Comparison of ENCODE assay signal across 10 mouse cellular contexts in the genomic region with DNA sequence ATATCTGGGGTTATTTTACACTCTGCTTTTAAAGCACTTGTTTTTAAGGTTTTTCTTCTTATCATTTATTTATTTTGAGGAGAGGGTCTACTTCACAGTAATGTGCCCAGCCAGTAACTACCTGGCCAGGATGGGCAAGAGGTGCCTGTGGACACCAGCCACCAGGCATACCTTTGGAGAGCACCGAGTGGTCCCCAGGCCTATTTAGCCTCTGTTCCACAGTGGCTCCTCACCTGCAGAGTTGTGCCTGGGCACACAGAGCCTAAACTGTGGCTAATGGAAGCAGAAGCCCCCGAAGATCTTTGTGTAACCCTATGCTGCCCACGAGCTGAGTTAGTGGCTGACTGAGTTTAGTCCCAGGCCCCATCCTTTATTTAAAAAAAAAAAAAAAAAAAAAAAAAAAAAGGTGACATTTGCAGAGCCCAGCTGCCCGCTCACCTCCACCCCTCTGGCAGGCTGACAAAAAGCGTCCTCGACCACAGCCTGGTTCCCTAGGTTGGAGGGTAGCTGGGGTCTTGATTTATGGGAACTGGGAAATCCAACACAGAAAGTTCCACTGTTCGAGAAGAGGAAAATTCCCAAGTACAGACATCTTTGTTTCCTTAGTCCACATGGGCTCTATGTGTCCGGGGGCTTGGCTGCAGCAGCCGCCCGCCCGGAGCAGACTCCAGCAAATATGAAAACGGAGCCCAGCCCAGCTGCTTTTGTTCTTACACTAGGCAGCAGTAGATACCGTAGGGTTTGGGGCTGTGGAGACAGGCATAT. TPM values are rescaled to one million over a fixed set of nuclear protein-coding genes. Genes with fewer than 3 reads are reported as not detected.
DNase-seq lines count a peak whose midpoint lies in the region; ATAC-seq and TF ChIP-seq lines count a peak whose summit lies in the region.
"Had no signal": no experiment of that assay in that cellular context is flagged by ENCODE, and none has a peak within 500 bp of the region (broad histone marks: within the 10 kb centered on the region; RNA-seq: fewer than 3 reads in every experiment).

No protein-coding gene starts in this region.

- peak overlapping the region; percentile 35; the same call in 1 of the 2 replicates for H3K27ac ChIP-seq in kidney, embryonic 16.5 days (ENCODE audit: low read length)
- peak overlapping the region; percentile 8; the same call in 1 of the 2 replicates for H3K27ac ChIP-seq in embryonic facial prominence, embryonic 15.5 days (replicated peaks)
- peak overlapping the region; percentile 74 for H3K27ac ChIP-seq in midbrain, postnatal 0 days (ENCODE audit: low read depth, low read length)

- peak overlapping the region; percentile 20 for H3K4me2 ChIP-seq in kidney, embryonic 16.5 days (replicated peaks; ENCODE audit: low read depth, low read length)
- peak overlapping the region; percentile 30 for H3K4me2 ChIP-seq in embryonic facial prominence, embryonic 15.5 days (replicated peaks)
- H3K4me2 ChIP-seq in midbrain, postnatal 0 days (ENCODE audit: low read depth, low read length, poor library complexity, severe bottlenecking), result peak overlapping the region; percentile 87

- H3K27me3 ChIP-seq in kidney, embryonic 16.5 days (ENCODE audit: insufficient read depth, low read length), result no peaks in the 10 kb centered on the region
- H3K27me3 ChIP-seq in embryonic facial prominence, embryonic 15.5 days, result no peaks in the 10 kb centered on the region
- H3K27me3 ChIP-seq in midbrain, postnatal 0 days (ENCODE audit: insufficient read depth, low read length), result no peaks in the 10 kb centered on the region

- no peak for TF ChIP-seq CTCF in midbrain, postnatal 0 days (IDR thresholded peaks at IDR 0.05)

- 21% methylated on average over 13 of the region's 13 CpGs for WGBS in kidney, embryonic 16.5 days
- 44% methylated on average over 13 of the region's 13 CpGs for WGBS in embryonic facial prominence, embryonic 15.5 days
- WGBS in midbrain, postnatal 0 days, result 33% methylated on average over 13 of the region's 13 CpGs

- peaks cover 36% of the 10 kb centered on the region for H3K36me3 ChIP-seq in kidney, embryonic 16.5 days (ENCODE audit: insufficient read depth, low read length)
- H3K36me3 ChIP-seq in embryonic facial prominence, embryonic 15.5 days, result peaks cover 28% of the 10 kb centered on the region
- peaks cover 17% of the 10 kb centered on the region for H3K36me3 ChIP-seq in midbrain, postnatal 0 days (ENCODE audit: insufficient read depth, low read length)

- peak; percentile 65 for DNase-seq in cerebellum, adult 11-12 months
- DNase-seq in cerebellum, adult 11 months, result no peak
- DNase-seq in kidney, adult 8-10 months, result no peak
- DNase-seq in midbrain, postnatal 0 days (ENCODE audit: low spot score), result no peak
- DNase-seq in urinary bladder, postnatal 25 days (ENCODE audit: low spot score), result no peak
- no peak for DNase-seq in urinary bladder, postnatal 14 days (ENCODE audit: low spot score)
- DNase-seq: adrenal gland, postnatal 10 days; thymus, postnatal 25 days had no signal

- peak overlapping the region; percentile 13; the same call in 1 of the 2 replicates for H3K9ac ChIP-seq in kidney, embryonic 16.5 days (replicated peaks; ENCODE audit: low read length)
- H3K9ac ChIP-seq in embryonic facial prominence, embryonic 15.5 days, result no peak overlapping the region
- peak overlapping the region; percentile 45 for H3K9ac ChIP-seq in midbrain, postnatal 0 days (replicated peaks; ENCODE audit: low read length, poor library complexity, severe bottlenecking)

- peaks cover 43% of the 10 kb centered on the region for H3K4me1 ChIP-seq in kidney, embryonic 16.5 days (ENCODE audit: insufficient read depth, low read length)
- peaks cover 65% of the 10 kb centered on the region for H3K4me1 ChIP-seq in embryonic facial prominence, embryonic 15.5 days
- H3K4me1 ChIP-seq in midbrain, postnatal 0 days (ENCODE audit: insufficient read depth, low read length), result 0 out of 2 replicates have a peak, but pooled peaks cover 3% of the 10 kb centered on the region

- 0 out of 2 replicates have a peak, but pooled peaks have one; percentile 21 for ATAC-seq in kidney, embryonic 16.5 days (ENCODE audit: low FRiP score, low TSS enrichment)
- no peak for ATAC-seq in embryonic facial prominence, embryonic 15.5 days (ENCODE audit: insufficient number of reproducible peaks, low FRiP score, low TSS enrichment, low read depth)
- ATAC-seq in midbrain, postnatal 0 days (ENCODE audit: low FRiP score), result no peak

- H3K9me3 ChIP-seq in kidney, embryonic 16.5 days (ENCODE audit: low read length), result no peaks in the 10 kb centered on the region
- no peaks in the 10 kb centered on the region for H3K9me3 ChIP-seq in embryonic facial prominence, embryonic 15.5 days (replicated peaks)
- H3K9me3 ChIP-seq in midbrain, postnatal 0 days (ENCODE audit: low read length), result no peaks in the 10 kb centered on the region

- no peak overlapping the region for H3K4me3 ChIP-seq in kidney, embryonic 16.5 days (ENCODE audit: low read length)
- H3K4me3 ChIP-seq in embryonic facial prominence, embryonic 15.5 days (replicated peaks), result peak overlapping the region; percentile 10; the same call in 1 of the 2 replicates
- peak overlapping the region; percentile 26 for H3K4me3 ChIP-seq in midbrain, postnatal 0 days (ENCODE audit: low read depth, low read length)

RNA-seq across cellular contexts. Expression of a gene that starts 54.1 kb away (rescaled TPM):
- 5.1 and 5.9 TPM in 2 replicates for polyA plus RNA-seq in kidney, embryonic 16.5 days (2015; fragmentation: Nextera tagmentation; extraction: Ambion mirVana)
- 3.6 and 5.0 TPM in 2 replicates for polyA plus RNA-seq in embryonic facial prominence, embryonic 15.5 days (2015; fragmentation: Nextera tagmentation; extraction: Ambion mirVana)
- 1.6 TPM in 2 replicates for total RNA-seq in midbrain, postnatal 0 days (2014; rRNA removed)
- polyA plus RNA-seq in midbrain, postnatal 0 days (2015; fragmentation: Nextera tagmentation; extraction: Ambion mirVana), result 0.86 and 2.8 TPM in 2 replicates

Comparison
In these comparisons a context has a peak if more than half of its experiments do, and no peak if none do; other contexts are left out.
1. H3K27ac ChIP-seq: peak in every context shown above with its lines; median percentile 74 in midbrain, postnatal 0 days; 35 in kidney, embryonic 16.5 days; 8 in embryonic facial prominence, embryonic 15.5 days.
2. H3K4me2 ChIP-seq: peak in every context shown above with its lines; median percentile 87 in midbrain, postnatal 0 days; 30 in embryonic facial prominence, embryonic 15.5 days; 20 in kidney, embryonic 16.5 days.